Mouse (Mus musculus): ENCODE data around the gene Irx5.

The Irx5 gene

GRCm38 (mm10) chr8:92361546-92362351, 4.3 kb downstream of the Irx5 start:
- DNase-seq = peak; percentile 8

- DNase-seq = no peak
Observed at GRCm38 (mm10) chr8:92362396-92363115, 5.1 kb downstream of the Irx5 start.

DNA sequence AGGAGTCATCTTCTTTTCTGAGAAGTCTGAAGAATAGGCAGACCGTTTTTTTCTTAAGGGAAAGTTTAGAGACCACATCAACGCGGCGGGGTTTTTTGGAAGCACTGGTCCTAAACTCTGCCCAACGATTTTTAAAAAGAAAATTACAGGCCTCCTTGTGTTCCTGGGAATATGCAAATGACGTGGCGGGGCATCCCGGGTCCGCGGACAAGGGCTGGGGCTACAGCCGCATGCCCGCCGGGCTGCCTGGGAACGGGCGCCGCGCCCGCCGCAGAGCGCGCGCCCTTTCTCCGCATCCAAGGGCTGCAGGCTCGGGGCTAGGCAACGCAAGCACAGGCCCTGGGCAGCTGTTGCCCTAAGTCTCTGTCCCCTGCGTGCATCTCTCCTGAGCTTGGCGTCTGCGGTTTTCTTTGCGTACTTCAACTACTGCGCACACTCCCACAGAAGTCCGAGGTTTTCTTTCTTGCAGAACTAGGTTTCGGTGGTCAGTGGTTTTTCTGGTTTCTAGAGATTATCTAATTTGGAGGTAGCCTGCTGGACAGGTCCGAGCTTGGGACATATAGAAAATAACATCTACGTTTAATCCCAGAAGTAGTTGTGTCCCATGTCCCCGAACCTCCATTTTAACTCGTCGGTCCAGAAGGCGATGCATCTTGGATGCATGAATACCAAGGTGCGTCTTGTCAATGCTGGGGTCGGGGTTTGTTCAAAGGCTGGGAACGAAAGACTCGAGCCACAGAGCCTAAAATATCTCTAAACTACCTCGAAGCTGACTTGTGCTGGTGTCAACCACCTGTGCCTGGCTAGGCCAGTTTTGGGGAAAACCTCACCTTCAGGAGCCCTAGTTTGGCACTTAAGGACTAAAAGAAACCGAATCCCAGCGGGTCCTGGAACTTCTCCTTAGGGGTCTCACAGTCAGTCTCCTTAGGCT, 6.1 kb downstream of the Irx5 start:
- DNase-seq = no peak

GRCm38 (mm10) chr8:92364148-92364775, 6.8 kb downstream of the Irx5 start:
- peak; percentile 57 for DNase-seq

- DNase-seq = no peak
Observed at GRCm38 (mm10) chr8:92364776-92365240, 7.4 kb downstream of the Irx5 start.

GRCm38 (mm10) chr8:92365241-92365943, 8.0 kb downstream of the Irx5 start:
- no peak for DNase-seq

DNA sequence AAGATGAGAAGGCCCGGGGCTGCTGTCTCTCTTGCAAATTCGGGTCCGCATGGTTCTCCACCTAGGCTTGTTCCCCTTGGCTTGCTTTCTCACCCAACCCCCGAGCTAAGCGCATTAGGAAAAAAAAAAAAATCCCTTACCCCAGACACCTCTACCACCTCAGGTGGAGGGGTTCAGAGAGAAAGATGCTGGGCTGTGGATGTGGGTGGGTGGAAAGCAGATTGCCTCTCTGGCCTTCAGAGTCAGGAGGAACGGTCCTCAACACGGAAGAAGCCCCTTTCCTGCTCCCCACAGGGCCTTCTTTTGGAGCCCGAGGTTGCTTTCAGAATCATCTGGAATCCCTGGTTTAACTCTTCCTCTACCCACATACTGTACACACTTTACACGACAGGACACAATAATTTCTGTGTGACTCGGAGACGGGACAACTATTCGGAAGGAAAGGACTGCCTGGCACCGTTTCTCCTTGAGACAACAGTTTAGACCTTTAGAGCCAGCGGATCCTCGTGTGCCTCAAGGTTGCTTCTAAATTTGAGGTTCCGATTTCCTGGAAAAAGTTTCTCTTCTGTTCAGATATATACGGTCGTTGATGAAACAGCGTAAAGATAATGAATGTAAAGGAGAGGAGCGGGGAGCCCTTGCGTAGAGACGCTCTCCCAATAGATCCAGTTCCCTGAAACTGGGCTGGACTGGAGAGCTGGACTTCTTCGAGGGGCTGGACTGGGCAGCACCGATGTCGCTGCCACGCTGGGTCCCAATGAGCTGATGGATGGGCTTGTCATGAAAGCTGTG, 8.7 kb downstream of the Irx5 start:
- no peak for DNase-seq

- peak; percentile 60 for DNase-seq
Observed at GRCm38 (mm10) chr8:92366736-92367267, 9.4 kb downstream of the Irx5 start.

DNA sequence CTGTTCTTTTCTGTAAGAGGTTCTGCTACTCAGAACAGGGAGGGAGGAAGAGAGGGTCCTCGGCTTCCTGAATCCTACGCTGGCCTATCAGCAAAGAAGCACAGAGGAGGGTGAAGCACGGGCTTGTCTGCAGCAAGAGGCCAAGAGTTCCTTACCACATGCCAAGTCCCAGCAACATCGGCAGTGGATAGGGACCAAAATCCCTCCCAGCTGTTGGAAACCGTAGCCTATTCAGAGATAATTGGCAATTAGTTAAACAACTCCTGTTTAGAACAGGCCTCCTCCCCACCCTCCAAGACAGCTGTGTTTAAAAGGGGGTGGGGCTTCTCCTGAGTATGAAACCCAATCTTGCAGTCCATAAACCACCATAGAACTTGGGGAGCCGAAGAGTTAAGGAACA, 22.1 kb downstream of the Irx5 start:
- DNase-seq = no peak

- peak; percentile 8 for DNase-seq
Observed at GRCm38 (mm10) chr8:92380571-92380970, 23.1 kb downstream of the Irx5 start.

- no peak for DNase-seq
Observed at GRCm38 (mm10) chr8:92387893-92388292, 30.5 kb downstream of the Irx5 start.

- no peak for DNase-seq
Observed at GRCm38 (mm10) chr8:92404218-92404617, 46.8 kb downstream of the Irx5 start.

DNA sequence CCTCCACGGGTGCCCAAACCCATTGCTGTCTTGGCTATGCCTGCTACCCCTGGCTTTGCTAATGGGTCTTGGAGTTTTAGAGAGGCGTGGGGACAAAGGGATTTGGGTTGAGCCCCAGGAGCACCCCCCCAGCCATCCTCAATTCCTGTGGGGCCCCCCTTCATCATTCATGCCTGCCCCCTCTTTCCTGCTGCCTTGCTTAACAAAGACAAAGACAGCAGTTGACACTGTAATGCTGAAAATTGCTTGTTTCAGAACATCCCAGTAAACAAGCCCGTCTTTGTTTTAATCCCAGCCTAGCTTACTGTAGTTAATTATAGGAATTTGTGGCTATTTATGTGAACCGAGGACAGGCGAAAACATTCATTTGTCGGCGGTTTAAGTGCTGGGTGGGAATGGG, 50.7 kb downstream of the Irx5 start:
- DNase-seq = no peak

DNA sequence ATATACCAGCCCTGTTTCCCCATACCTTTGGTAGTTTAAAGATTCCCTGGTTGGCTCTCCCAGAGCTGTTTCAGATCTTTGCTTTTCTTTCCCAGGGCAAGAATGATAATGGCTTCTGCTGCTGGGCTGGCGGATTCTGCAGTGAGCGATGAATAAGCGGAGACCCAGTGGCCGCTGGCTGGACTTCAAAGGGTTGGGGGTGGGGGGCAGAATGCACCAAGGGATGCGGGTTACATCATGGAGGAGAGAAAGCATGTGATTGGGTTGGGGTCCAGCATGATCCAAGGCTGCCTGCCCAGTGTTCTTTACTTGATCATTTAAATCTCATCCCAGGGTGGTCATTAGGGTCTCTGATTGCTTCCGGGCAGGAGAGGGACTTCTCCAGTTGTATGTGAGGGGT, 56.2 kb downstream of the Irx5 start:
- DNase-seq = no peak

- no peak for DNase-seq
Observed at GRCm38 (mm10) chr8:92420666-92421065, 63.2 kb downstream of the Irx5 start.
